Mouse (Mus musculus) granulocyte monocyte progenitor cell, adult 5-6 weeks (primary cell): ENCODE data around the gene Ptges2. TPM values are rescaled to one million over a fixed set of nuclear protein-coding genes. Genes with fewer than 3 reads are reported as not detected.

ENCODE experiments used
- ATAC-seq: replicated peaks from 2 replicates; pipeline ENCODE4 v1.8.0; 2016; ENCODE audit warnings: mild to moderate bottlenecking, moderate TSS enrichment, inconsistent platforms; ENCODE audit not compliant: poor library complexity, severe bottlenecking
- total RNA-seq, 2 experiments: library from RNA; stranded (forward) in 1 of 2; stranded (reverse) in 1 of 2; fragments of 200-712, 200-1000 nt in 1 of 2; fragments of >200 nt in 1 of 2; fragmentation: Nextera tagmentation in 1 of 2; gene quantifications; 2 replicates each; pipeline ENCODE4 v1.2.3; 2014 to 2017

Ptges2 gene
- total RNA-seq, 2 experiments from 2014 or later, result 23.4 to 32.2 TPM

- ATAC-seq, result no peak
Observed at GRCm38 (mm10) chr2:32367315-32367714, 28.4 kb upstream of the Ptges2 start.

DNA sequence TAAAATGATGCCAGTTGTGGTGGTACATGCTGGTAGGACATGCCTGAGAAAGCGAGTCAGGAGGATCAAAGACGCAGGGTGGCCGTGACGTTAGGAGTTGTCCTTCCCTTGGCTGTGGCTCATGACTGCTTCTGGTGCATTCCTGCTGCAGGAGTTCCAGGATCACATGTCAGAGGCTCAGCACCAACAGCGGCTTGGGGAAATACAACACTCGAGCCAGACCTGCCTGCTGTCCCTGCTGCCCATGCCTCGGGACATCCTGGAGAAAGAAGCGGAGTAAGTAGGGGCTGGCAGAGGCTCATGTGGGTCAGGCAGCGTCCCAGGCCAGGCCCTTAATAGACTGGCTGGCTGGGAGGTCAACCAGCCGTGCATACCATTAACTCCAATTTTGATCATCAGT, 21.5 kb upstream of the Ptges2 start:
- no peak for ATAC-seq

- ATAC-seq, result no peak
Observed at GRCm38 (mm10) chr2:32375317-32375940, 20.3 kb upstream of the Ptges2 start.

DNA sequence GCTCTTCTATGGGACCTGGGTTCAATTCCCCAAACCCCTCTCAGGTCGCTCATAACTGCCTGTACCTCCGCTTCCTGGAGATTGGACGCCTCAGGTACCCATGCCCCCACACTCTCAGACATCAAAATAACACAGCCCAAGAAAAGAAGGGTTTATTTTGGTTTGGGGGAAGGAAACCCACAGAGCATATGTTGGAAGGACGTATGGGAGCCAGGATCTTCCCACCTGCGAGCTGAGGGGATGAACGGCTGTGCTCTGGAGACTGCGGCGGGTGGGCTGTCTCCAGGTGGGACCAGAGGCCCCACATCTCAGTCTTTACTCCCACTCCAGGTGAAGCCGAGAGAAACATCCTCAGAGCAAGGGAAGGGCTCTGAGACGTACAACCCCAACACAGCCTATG, 18.7 kb upstream of the Ptges2 start:
- no peak for ATAC-seq

DNA sequence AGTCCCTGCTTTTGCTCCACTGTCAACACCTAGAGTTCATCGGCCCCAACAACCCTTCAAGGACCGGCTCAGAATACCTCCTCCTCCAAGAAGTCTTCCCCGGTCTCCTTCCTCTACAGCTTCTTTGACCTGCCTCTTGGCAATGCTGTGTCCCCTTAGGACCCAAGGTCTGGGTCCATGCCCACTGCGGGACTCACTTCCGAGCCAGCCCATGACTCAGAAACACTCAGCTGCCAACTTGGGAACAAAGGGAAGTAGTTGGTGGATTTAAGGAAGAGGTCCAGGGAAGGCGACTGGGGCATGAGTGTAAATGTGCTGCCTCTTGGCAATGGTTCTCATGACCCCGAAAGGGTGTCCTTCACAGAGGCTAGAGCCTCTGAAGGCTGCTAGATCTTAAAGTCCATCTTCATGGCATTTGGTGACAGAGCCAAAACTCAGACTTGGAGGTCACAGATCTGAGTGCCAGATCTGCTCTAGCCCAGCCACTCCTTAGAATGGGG, 15.6 kb upstream of the Ptges2 start:
- no peak for ATAC-seq

GRCm38 (mm10) chr2:32381141-32381774, 14.4 kb upstream of the Ptges2 start:
- peak; percentile 10 for ATAC-seq

- ATAC-seq, result peak; percentile 91
Observed at GRCm38 (mm10) chr2:32381775-32382223, 13.9 kb upstream of the Ptges2 start, which contains the start of gene 1110008P14Rik. TSS of gene 1110008P14Rik (minus strand) at chr2:32381938.

DNA sequence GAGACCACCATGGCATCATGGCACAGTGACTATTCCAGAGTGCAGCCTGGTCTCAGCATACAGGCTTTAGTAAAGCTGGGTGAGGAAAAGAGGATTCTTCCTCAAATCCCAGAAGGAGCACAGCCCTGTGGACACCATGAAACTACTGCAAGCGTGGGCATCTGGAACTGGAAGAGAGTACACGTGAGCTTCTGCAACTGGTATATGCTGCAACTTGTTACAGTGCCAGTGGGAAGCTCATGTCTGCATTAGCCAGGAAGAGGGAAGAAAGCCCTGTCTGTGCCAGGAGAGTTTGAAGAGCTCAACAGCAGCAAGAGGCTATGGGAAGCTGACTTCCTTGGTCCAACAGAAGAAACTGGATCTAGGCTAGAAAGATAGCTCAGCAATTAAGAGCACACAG, 13.0 kb upstream of the Ptges2 start:
- ATAC-seq, result no peak

GRCm38 (mm10) chr2:32387706-32388490, 7.8 kb upstream of the Ptges2 start, which contains the start of gene Lcn2:
TSS of gene Lcn2 (minus strand) at chr2:32388252.
- peak; percentile 67 for ATAC-seq

DNA sequence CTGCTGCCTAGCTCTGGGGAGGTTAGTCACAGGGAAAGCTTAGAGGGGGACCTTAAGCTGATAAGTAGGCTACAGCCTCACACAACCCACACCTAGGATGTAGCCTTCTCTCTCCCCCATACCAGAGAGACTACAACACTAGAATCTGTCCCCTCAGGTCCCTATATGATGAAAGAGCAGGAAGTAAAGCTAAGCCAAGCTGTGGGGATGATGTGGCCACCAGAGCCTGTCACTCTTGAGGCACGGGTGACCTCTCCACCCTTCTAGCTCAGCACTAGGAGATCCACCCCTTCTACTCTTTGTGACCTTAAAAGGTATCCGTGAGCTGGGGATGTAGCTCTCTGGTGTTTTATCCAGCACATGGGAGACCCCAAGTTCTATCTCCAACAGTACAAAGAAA, 6.5 kb upstream of the Ptges2 start:
- peak; percentile 60 for ATAC-seq

DNA sequence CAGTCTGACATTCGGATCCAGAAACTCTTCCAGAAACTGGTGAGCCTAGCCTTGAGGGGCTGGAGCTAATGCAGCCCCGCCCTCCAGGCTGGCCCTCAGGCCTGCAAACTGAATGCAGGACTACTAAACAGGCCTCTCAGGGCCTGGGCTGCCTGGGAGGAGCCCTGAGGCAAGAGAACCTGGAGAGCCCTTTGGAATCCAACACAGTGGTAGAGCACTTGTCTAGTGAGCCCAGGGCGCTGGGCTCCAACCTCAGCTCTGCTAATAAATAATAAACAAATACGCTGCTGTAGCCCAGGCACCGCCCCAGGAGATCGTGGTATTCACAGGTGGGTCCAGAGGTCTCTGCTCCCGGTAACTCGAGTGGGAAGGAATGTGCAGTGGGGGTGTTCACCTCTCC, 4.8 kb upstream of the Ptges2 start:
- ATAC-seq, result no peak

DNA sequence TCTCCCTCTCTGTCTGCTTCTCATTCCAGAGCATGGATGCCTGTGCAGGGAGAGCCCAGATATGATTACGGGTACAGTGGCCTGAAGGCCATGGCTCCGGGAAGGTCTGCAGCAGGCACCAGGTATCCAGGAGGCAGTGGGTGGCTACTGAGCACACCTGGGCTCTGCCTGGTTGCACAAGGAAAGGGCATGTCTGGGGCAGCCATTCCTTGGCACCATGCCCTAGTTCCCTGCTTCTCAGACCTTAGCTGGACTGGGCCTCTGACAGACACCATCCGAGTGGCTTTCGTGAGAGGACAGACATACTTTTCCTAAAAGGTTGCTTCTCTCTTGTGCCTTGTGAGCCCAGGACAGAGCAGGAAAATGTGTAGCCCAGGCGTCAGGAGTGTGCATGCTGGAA, 3.6 kb upstream of the Ptges2 start:
- ATAC-seq, result no peak

DNA sequence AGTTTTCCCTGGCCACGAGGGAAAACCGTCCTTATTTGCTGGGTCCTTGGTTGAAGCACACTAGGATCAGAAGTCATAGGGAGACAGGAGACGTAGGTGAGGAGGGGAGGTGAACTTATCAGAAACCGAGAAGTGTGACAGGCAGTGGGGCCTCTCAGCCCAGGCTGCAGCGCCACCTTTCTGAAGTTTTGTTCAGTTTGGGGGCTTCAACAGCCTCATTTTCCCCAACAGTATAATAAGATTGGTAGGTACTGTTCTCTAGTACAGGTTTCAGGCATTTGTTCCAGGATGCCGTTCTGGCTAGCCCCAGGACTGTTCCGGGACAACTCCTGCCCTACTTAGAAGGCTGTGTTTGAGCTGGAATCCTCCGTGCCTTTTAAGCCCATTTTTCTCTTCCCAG, 723 bp upstream of the Ptges2 start:
- ATAC-seq, result no peak

GRCm38 (mm10) chr2:32395946-32396621, 388 bp downstream of the Ptges2 start:
- ATAC-seq, result peak; percentile 79

DNA sequence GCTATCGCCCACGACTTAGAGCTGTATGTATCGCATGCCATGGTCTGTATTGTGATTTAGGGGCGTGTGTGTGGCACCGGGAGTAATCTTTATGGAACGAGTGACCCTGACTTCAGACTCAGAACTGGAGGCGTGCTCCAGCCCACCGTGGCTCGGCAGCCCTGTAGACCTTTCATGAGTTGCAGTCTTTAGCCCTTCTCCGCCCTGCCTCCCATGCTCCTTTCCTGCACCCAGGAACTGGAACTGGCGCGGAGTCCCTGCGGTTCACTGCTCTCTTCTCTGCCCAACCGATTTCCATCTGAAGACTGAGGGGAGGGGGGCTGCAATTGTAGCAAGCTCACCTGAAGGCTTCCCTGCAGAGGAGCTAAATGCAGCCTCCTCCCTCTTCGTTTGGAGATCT, 999 bp downstream of the Ptges2 start:
- no peak for ATAC-seq

- peak; percentile 91 for ATAC-seq
Observed at GRCm38 (mm10) chr2:32404663-32405062, 9.0 kb downstream of the Ptges2 start.

DNA sequence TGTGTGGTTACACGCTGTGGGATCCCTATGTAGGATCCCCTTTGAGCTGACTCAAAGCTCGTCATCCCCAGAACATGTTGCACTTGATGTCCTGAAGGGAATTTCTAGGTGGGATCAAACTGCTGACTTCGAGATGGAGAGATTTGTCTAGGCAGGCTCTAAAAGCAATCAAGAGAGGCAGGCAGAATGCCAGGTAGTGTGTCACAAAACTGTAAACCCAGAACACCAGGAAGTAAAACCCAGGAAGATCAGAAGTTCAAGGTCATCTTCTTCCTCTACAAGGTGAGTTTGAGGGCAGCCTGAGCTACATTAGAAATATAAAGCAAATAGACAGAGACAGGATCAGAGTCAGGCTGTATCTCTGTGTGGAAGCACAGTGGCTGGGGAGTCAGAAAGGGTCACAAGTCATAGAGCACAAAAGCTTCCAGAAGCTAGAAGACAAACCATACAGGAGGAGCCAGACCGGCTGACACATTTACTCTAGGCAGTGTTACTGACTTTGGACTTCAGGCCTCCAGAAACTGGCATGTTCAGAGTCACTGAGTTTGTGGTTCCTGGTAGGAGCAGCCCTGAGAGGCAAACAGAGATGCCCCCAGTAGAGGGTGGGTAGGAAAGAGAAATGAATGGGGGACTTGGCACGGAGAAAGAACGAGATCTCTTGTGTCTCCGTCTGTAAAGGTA, 11.6 kb downstream of the Ptges2 start:
- no peak for ATAC-seq

DNA sequence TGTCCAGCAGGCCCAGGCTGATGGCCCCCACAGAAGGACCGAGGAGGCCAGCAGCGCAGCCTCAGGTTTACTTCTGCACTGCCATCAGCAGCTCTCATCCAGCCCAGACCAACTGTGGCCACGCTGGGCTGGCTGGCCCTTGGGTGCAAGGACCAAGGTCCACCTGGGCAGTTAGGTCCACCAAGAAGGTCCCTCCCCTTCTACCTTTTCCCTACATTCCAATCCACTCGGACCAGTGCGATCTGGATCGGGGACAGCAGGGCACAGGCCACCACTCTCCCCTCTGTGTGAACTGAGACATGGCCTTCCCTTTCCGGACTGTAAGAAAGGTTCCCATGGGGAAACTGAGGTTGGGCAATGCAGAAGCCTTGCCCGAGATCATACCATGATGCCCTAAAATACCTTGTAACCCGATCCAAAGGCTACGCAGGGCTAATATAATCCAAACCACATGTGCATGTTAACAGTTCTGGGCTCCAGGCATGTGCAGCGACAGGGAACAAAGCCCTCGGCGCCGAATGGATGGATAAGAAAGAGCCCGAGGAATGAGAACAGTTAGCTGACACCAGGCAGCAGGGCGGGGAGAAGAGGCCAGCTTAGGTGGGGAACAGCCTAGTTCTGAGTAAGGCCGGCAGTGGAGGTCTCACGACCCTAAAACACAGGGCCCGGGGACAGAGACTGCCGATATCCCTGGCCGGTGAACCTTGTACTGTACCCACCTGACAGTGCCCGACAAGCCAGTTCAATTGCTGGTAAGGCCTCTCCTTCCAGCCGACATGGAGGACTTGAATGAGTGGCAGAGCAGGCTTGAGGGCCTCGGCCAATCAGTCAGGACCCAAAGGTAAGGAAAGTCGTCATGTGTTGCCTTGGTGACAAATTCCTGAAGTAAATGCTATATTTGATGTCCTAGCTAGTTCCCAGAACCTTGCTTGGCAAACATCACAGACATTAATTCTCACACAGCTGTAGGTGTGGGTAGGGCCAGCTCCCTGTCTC, 13.0 kb downstream of the Ptges2 start:
- no peak for ATAC-seq

- no peak for ATAC-seq
Observed at GRCm38 (mm10) chr2:32411407-32411806, 15.7 kb downstream of the Ptges2 start.
